Mouse (Mus musculus) forebrain, embryonic 11.5 days (tissue): ENCODE data around the gene Rad23a. TPM values are rescaled to one million over a fixed set of nuclear protein-coding genes. Genes with fewer than 3 reads are reported as not detected.
"Not testable (repeated sequence)": the region's sequence is repeated elsewhere in the genome, so short reads cannot be mapped to it uniquely, and the experiment has no call there.

ENCODE experiments used
- ATAC-seq: fragments of 200-750 bp; cut with Nextera tagmentation; replicated peaks from 2 replicates; pipeline ENCODE4 v1.8.0; 2017; ENCODE audit warnings: moderate TSS enrichment; ENCODE audit not compliant: low FRiP score
- DNase-seq: peaks from one replicate; pipeline ENCODE4 v3.0.0-alpha.2; 2017; ENCODE audit warnings: low spot score
- H3K27ac ChIP-seq: fragments of 300-500 bp; sonication (generic); 2 replicates; pipeline ENCODE4 v1.5.1; 2014; ENCODE audit warnings: low read depth, low read length
- H3K27me3 ChIP-seq: fragments of 300-500 bp; sonication (generic); 2 replicates; pipeline ENCODE4 v1.6.1; 2014; ENCODE audit warnings: mild to moderate bottlenecking, low read length, mixed read lengths; ENCODE audit not compliant: control insufficient read depth, insufficient read depth
- H3K36me3 ChIP-seq: fragments of 300-500 bp; sonication (generic); 2 replicates; pipeline ENCODE4 v1.6.1; 2014; ENCODE audit warnings: mild to moderate bottlenecking, low read length, moderate library complexity, mixed read lengths; ENCODE audit not compliant: control insufficient read depth, insufficient read depth
- H3K4me1 ChIP-seq: fragments of 300-500 bp; sonication (generic); replicated peaks from 2 replicates; pipeline ENCODE4 v1.6.1; 2014; ENCODE audit warnings: low read length, mixed read lengths; ENCODE audit not compliant: control insufficient read depth, insufficient read depth
- H3K4me2 ChIP-seq: fragments of 300-500 bp; sonication (generic); 2 replicates; pipeline ENCODE4 v1.6.1; 2014; ENCODE audit warnings: low read depth, mild to moderate bottlenecking, low read length, moderate library complexity, mixed read lengths; ENCODE audit not compliant: severe bottlenecking
- H3K4me3 ChIP-seq: fragments of 300-500 bp; sonication (generic); 2 replicates; pipeline ENCODE4 v1.5.1; 2014; ENCODE audit warnings: low read depth, low read length
- H3K9ac ChIP-seq: fragments of 300-500 bp; sonication (generic); 2 replicates; pipeline ENCODE4 v1.6.1; 2014; ENCODE audit warnings: low read length
- H3K9me3 ChIP-seq: fragments of 300-500 bp; sonication (generic); 2 replicates; pipeline ENCODE4 v1.6.1; 2016; ENCODE audit warnings: low read length, mixed read lengths; ENCODE audit not compliant: control insufficient read depth
- WGBS: fragments of 180-500 bp; shearing (Covaris S2); extraction: QIAGEN DNeasy Blood & Tissue Kit; methylation state at CpG from one replicate; pipeline ENCODE4 v1.1.7; 2014; 5-methylcytosine and 5-hydroxymethylcytosine counted together
- polyA plus RNA-seq: library from polyadenylated mRNA; unstranded; fragments of >200 nt; fragmentation: Nextera tagmentation; extraction: Ambion mirVana; gene quantifications from 2 replicates; pipeline ENCODE4 v1.2.1, GENCODE M21; 2014

Gene Rad23a
- polyA plus RNA-seq, 1 experiment from 2014 or later: 110 TPM

- no peak for ATAC-seq
Measured at GRCm38 (mm10) chr8:84834866-84835855, 5.3 kb downstream of the Rad23a start.

GRCm38 (mm10) chr8:84834002-84834865, 6.2 kb downstream of the Rad23a start:
- WGBS: 89% methylated on average over 19 of the region's 19 CpGs
- H3K27me3 ChIP-seq: no peaks in the 10 kb centered on the region
- no peaks in the 10 kb centered on the region for H3K9me3 ChIP-seq
- DNase-seq: no peak
- H3K27ac ChIP-seq: peak overlapping the region; percentile 50
- no peak overlapping the region for H3K4me2 ChIP-seq
- H3K36me3 ChIP-seq: peaks cover 13% of the 10 kb centered on the region; the same call in 1 of the 2 replicates
- H3K4me3 ChIP-seq: no peak overlapping the region
- peaks cover 3% of the 10 kb centered on the region; the same call in 1 of the 2 replicates for H3K4me1 ChIP-seq
- H3K9ac ChIP-seq: 0 out of 2 replicates have a peak overlapping the region, but pooled peaks have one; percentile 3
- ATAC-seq: no peak

More at GRCm38 (mm10) chr8:84834866-84835855, 5.3 kb downstream of the Rad23a start:
- H3K36me3 ChIP-seq: peaks cover 13% of the 10 kb centered on the region; the same call in 1 of the 2 replicates
- H3K4me1 ChIP-seq: peaks cover 10% of the 10 kb centered on the region; the same call in 1 of the 2 replicates
- H3K27ac ChIP-seq: peak overlapping the region; percentile 46; the same call in 1 of the 2 replicates
- H3K9me3 ChIP-seq: no peaks in the 10 kb centered on the region
- no peak overlapping the region for H3K4me2 ChIP-seq
- 86% methylated on average over 10 of the region's 10 CpGs for WGBS
- no peak overlapping the region for H3K4me3 ChIP-seq
- DNase-seq: no peak
- no peaks in the 10 kb centered on the region for H3K27me3 ChIP-seq
- no peak overlapping the region for H3K9ac ChIP-seq

GRCm38 (mm10) chr8:84832759-84833742, 7.4 kb downstream of the Rad23a start:
- DNase-seq: no peak
- no peak for ATAC-seq
- Histone ChIP-seq H3K4me2 (peak overlapping the region; percentile 61), H3K4me1 (peaks cover 2% of the 10 kb centered on the region; the same call in 1 of the 2 replicates), H3K4me3 (peak overlapping the region; percentile 94), H3K9ac (peak overlapping the region; percentile 99), H3K9me3 (no peaks in the 10 kb centered on the region), H3K27me3 (no peaks in the 10 kb centered on the region), H3K27ac (peak overlapping the region; percentile 86), H3K36me3 (peaks cover 13% of the 10 kb centered on the region; the same call in 1 of the 2 replicates)
- 69% methylated on average over 10 of the region's 10 CpGs for WGBS

- Histone ChIP-seq H3K4me3 (peak overlapping the region; percentile 94), H3K27me3 (no peaks in the 10 kb centered on the region), H3K4me2 (peak overlapping the region; percentile 61), H3K4me1 (peaks cover 2% of the 10 kb centered on the region; the same call in 1 of the 2 replicates), H3K9ac (peak overlapping the region; percentile 99), H3K36me3 (peaks cover 9% of the 10 kb centered on the region; the same call in 1 of the 2 replicates), H3K9me3 (no peaks in the 10 kb centered on the region), H3K27ac (peak overlapping the region; percentile 86)
- 1% methylated on average over 59 of the region's 59 CpGs for WGBS
- peak; percentile 91 for DNase-seq
- peak; percentile 80 for ATAC-seq
Measured at GRCm38 (mm10) chr8:84832034-84832717, 8.3 kb downstream of the Rad23a start.

- no peaks in the 10 kb centered on the region for H3K27me3 ChIP-seq
- ATAC-seq (no peak), DNase-seq (no peak)
- peak within 1 kb of the TSS; percentile 99 for H3K9ac ChIP-seq
- H3K4me1 ChIP-seq: peaks cover 2% of the 10 kb centered on the region; the same call in 1 of the 2 replicates
- H3K4me2 ChIP-seq: peak within 1 kb of the TSS; percentile 61
- H3K27ac ChIP-seq: peak within 1 kb of the TSS; percentile 86
- peak within 1 kb of the TSS; percentile 94 for H3K4me3 ChIP-seq
- WGBS: 85% methylated on average over 11 of the region's 11 CpGs
- peaks cover 9% of the 10 kb centered on the region; the same call in 1 of the 2 replicates for H3K36me3 ChIP-seq
- no peaks in the 10 kb centered on the region for H3K9me3 ChIP-seq
Measured at GRCm38 (mm10) chr8:84831490-84831889, 9.0 kb downstream of the Rad23a start, which contains the start of gene Gadd45gip1. Gadd45gip1 (plus strand) TSS chr8:84831522.

- not testable (repeated sequence) for H3K27ac ChIP-seq, H3K36me3 ChIP-seq, H3K9me3 ChIP-seq, ATAC-seq, H3K9ac ChIP-seq, H3K4me1 ChIP-seq, H3K4me3 ChIP-seq, H3K4me2 ChIP-seq, DNase-seq, H3K27me3 ChIP-seq
- 95% methylated on average over 2 of the region's 2 CpGs for WGBS
Measured at GRCm38 (mm10) chr8:84826518-84826917, 13.9 kb downstream of the Rad23a start.

- 76% methylated on average over 4 of the region's 4 CpGs for WGBS
- DNase-seq (no peak), ATAC-seq (no peak)
- H3K4me3 ChIP-seq: no peak overlapping the region
- no peak overlapping the region for H3K9ac ChIP-seq
- H3K36me3 ChIP-seq: no peaks in the 10 kb centered on the region
- H3K9me3 ChIP-seq: no peaks in the 10 kb centered on the region
- H3K27me3 ChIP-seq: no peaks in the 10 kb centered on the region; the same call in 1 of the 2 replicates
- no peak overlapping the region for H3K27ac ChIP-seq
- no peak overlapping the region for H3K4me2 ChIP-seq
- H3K4me1 ChIP-seq: peaks cover 6% of the 10 kb centered on the region; the same call in 1 of the 2 replicates
Measured at GRCm38 (mm10) chr8:84825636-84826035, 14.8 kb downstream of the Rad23a start.
